Mouse (Mus musculus): Measurements from ENCODE around the gene Alox5ap. TPM values are rescaled to one million over a fixed set of nuclear protein-coding genes. Genes with fewer than 3 reads are reported as not detected.

Alox5ap gene
- total and polyA plus RNA-seq, 3 experiments, result 2.0 to 26.4 (median 9.9) TPM

GRCm38 (mm10) chr5:149271291-149271690 is 6.7 kb downstream of the Alox5ap start:
- dilution Hi-C loops (cut with MboI; ENCODE audit: extremely low pct_ligation_motif_present, extremely low pct_unique_long_range_greater_than_20kb, low sequenced_read_pairs) (no loop called here), in situ Hi-C loops (cut with MboI; ENCODE audit: low pct_ligation_motif_present, low pct_unique_long_range_greater_than_20kb, low sequenced_read_pairs) (no loop called here)
- Histone ChIP-seq H3K9ac (ENCODE audit: insufficient read depth, low read depth) (no peak overlapping the region), H3K4me3 (replicated peaks in 1 of 3; ENCODE audit: low read depth in 2 of 3, low read length in 2 of 3, poor library complexity in 1 of 3) (no peak overlapping the region), H3K79me2 (replicated peaks; ENCODE audit: control insufficient read depth, extremely low read depth, insufficient read depth, poor library complexity, severe bottlenecking) (no peaks in the 10 kb centered on the region), H3K4me1 (ENCODE audit: control insufficient read depth in 1 of 2, insufficient read depth in 2 of 2) (peaks cover 0 to 18% of the 10 kb centered on the region in 2 experiments; a peak in 2 of 4 replicates), H3K4me2 (ENCODE audit: insufficient read depth, low read depth, poor library complexity, severe bottlenecking) (no peak overlapping the region), H3K27ac (ENCODE audit: insufficient read depth, low read depth) (no peak overlapping the region), H3K27me3 (replicated peaks) (no peaks in the 10 kb centered on the region), H3K36me3 (replicated peaks in 1 of 2; ENCODE audit: control insufficient read depth in 1 of 2, insufficient read depth in 1 of 2, low read length in 1 of 2) (peaks cover 0 to 2% of the 10 kb centered on the region in 2 experiments), H3K9me3 (replicated peaks; ENCODE audit: low read length) (peaks cover 5% of the 10 kb centered on the region)
- no peak for DNase-seq (ENCODE audit: extremely low read depth)
- TF ChIP-seq PAX5 (IDR thresholded peaks at IDR 0.05; ENCODE audit: low read length) (no peak), ZKSCAN1 (IDR thresholded peaks at IDR 0.05; ENCODE audit: borderline replicate concordance, low read depth, low read length) (no peak), CTCF (conservative IDR thresholded peaks at IDR 0.05 in 1 of 2, IDR thresholded peaks at IDR 0.05 in 1 of 2; ENCODE audit: low read depth in 2 of 2, low read length in 2 of 2) (no peak), UBTF (IDR thresholded peaks at IDR 0.05; ENCODE audit: low read depth, low read length) (no peak), JUND (conservative IDR thresholded peaks at IDR 0.05; ENCODE audit: low read depth, low read length) (no peak), CHD2 (IDR thresholded peaks at IDR 0.05; ENCODE audit: low read length) (no peak), GABPA (IDR thresholded peaks at IDR 0.05; ENCODE audit: insufficient replicate concordance, low read depth, low read length) (no peak), CHD1 (IDR thresholded peaks at IDR 0.05; ENCODE audit: low read depth, low read length) (no peak), NELFE (IDR thresholded peaks at IDR 0.05; ENCODE audit: low read depth, low read length) (no peak), HCFC1 (IDR thresholded peaks at IDR 0.05; ENCODE audit: low read depth, low read length) (no peak)

GRCm38 (mm10) chr5:149272535-149272934 is 8.0 kb downstream of the Alox5ap start:
- Histone ChIP-seq H3K79me2 (replicated peaks; ENCODE audit: control insufficient read depth, extremely low read depth, insufficient read depth, poor library complexity, severe bottlenecking) (no peaks in the 10 kb centered on the region), H3K27ac (ENCODE audit: insufficient read depth, low read depth) (no peak overlapping the region), H3K9ac (ENCODE audit: insufficient read depth, low read depth) (no peak overlapping the region), H3K9me3 (replicated peaks; ENCODE audit: low read length) (peaks cover 5% of the 10 kb centered on the region), H3K4me2 (ENCODE audit: insufficient read depth, low read depth, poor library complexity, severe bottlenecking) (no peak overlapping the region), H3K27me3 (replicated peaks) (no peaks in the 10 kb centered on the region), H3K36me3 (replicated peaks in 1 of 2; ENCODE audit: control insufficient read depth in 1 of 2, insufficient read depth in 1 of 2, low read length in 1 of 2) (peaks cover 0 to 2% of the 10 kb centered on the region in 2 experiments), H3K4me1 (ENCODE audit: control insufficient read depth in 1 of 2, insufficient read depth in 2 of 2) (peaks cover 0 to 5% of the 10 kb centered on the region in 2 experiments; a peak in 2 of 4 replicates), H3K4me3 (replicated peaks in 1 of 3; ENCODE audit: low read depth in 2 of 3, low read length in 2 of 3, poor library complexity in 1 of 3) (no peak overlapping the region)
- TF ChIP-seq MAX (IDR thresholded peaks at IDR 0.05; ENCODE audit: low read length), result no peak
- TF ChIP-seq ZKSCAN1 (IDR thresholded peaks at IDR 0.05; ENCODE audit: borderline replicate concordance, low read depth, low read length), result no peak
- TF ChIP-seq KAT2A (IDR thresholded peaks at IDR 0.05; ENCODE audit: insufficient replicate concordance, low read length), result no peak
- no peak for TF ChIP-seq IRF4 (IDR thresholded peaks at IDR 0.05; ENCODE audit: low read depth, low read length)
- no peak for TF ChIP-seq USF2 (conservative IDR thresholded peaks at IDR 0.05; ENCODE audit: low read depth, low read length)
- no peak for TF ChIP-seq PAX5 (IDR thresholded peaks at IDR 0.05; ENCODE audit: low read length)
- TF ChIP-seq RCOR1 (conservative IDR thresholded peaks at IDR 0.05; ENCODE audit: low read depth, low read length), result no peak
- TF ChIP-seq JUN (IDR thresholded peaks at IDR 0.05; ENCODE audit: insufficient read depth, low read depth, low read length), result no peak
- no peak for TF ChIP-seq HCFC1 (IDR thresholded peaks at IDR 0.05; ENCODE audit: low read depth, low read length)
- no peak for TF ChIP-seq TCF12 (IDR thresholded peaks at IDR 0.05; ENCODE audit: low read depth, low read length)
- dilution Hi-C loops (cut with MboI; ENCODE audit: extremely low pct_ligation_motif_present, extremely low pct_unique_long_range_greater_than_20kb, low sequenced_read_pairs), result no loop called here
- in situ Hi-C loops (cut with MboI; ENCODE audit: low pct_ligation_motif_present, low pct_unique_long_range_greater_than_20kb, low sequenced_read_pairs), result no loop called here
- no peak for DNase-seq (ENCODE audit: extremely low read depth)

All from CH12.LX (cell line).